Mouse (Mus musculus): ENCODE results near the gene Lcp2. TPM values are rescaled to one million over a fixed set of nuclear protein-coding genes. Genes with fewer than 3 reads are reported as not detected.

Gene Lcp2
- total RNA-seq, 2 experiments from 2014 or later: 2.9 to 4.0 TPM

DNA sequence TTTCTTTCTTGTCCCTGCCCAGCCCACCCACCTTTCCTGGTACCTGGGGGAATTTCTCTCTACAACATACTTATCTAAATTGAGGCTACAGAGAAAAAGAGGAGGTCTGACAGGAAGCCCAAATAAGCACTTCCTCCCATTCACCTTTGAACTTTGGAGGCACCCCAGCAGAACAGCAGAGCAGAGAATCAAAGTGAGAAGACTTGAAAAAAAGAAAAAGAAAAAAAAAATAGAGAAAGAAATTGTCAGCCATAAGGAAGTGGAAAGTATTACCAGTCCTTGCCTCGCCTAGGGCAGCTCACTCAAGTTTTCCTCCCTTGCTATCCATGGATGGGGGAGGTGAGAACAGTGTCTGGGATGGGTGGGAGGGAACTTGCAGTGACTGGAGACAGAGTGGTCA, 3.9 kb upstream of the Lcp2 start:
- DNase-seq (ENCODE audit: low spot score in 2 of 2): no peak

DNA sequence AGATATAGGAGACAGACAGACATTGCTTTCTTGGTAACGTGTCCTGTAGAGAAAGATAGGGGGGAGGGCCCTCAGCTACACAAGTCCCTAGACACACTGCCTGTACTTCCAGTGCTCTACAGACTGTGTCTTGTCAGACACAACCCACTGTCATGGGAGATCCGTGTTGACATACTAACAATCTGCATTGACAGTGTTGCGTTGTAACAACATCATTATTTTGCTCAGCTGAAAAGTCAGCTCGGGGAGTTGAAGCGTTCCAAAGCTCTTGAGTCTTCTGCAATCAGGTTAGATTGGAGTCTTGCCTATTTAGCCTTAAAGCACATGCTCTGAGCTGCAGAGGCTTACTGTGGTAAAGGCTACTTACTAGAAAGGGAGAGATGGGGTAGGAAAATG, 820 bp downstream of the Lcp2 start:
- DNase-seq (ENCODE audit: low spot score in 2 of 2): no peak

DNA sequence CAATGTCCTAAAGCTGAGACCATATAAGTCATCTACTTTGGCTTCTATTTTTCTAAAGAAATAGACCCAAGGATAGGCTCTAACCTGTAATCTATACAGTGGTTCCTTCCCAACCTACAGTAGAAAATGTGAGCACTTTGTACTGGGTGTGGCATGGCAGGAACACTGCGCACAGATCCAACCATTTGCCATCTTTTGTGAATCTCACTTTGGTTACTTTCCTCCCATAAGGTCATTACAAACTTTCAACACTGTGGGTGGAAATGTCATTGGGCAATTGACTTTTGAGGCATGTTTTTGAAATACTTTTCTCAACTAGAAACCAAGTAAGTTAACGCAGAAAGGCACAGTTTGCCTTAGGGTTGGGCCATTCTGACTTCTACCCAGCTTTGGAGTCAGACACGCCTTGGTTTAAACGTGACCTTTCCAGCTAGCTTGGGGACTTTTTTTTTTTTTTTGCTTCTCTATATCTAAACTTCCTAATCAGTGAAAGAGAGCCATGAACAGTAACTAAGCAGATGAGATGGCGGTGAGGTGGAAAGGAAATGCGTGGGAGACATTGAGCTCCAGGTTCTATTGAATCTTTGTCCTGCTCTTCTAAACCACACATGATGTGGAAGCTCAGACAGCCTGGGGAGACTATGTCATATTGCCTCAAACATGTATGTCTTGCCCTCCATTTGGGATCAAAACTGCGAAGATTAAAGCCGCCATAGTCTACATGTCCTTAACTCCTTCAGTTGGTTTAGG, 1.8 kb downstream of the Lcp2 start:
- DNase-seq (ENCODE audit: low spot score in 2 of 2): no peak

DNA sequence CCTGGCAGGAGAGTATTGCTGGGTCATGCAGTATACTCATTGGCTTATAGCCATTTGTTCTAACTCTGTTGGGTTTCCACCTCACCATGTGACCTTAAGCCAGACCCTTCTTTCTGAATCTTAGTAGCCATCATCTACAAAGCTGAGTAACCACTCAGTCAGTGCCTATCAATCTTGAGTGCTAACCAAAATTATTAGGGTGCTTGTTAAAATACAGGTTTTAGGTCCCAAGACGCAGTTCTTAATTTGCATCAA, 2.3 kb downstream of the Lcp2 start:
- DNase-seq (ENCODE audit: low spot score in 2 of 2): no peak

DNA sequence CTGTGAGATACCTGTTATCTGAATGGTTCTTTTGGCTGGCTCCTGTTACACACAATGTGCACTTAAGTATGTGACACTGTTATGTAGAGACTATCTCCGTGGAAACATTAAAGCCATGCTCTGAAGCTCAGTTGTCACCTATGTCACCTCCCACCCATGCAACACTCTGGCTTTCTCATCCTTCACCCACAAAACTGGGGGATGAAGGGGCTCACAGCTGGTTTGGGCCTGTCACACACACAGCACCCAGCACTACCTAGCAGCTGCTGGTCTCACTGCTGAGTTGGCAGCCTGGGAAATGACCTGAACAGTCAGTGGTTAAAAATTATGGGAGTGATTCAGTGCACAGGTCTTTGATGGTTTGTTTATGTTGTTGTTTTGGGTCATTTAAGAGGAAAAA, 3.3 kb downstream of the Lcp2 start:
- no peak for DNase-seq (ENCODE audit: low spot score in 2 of 2)

DNA sequence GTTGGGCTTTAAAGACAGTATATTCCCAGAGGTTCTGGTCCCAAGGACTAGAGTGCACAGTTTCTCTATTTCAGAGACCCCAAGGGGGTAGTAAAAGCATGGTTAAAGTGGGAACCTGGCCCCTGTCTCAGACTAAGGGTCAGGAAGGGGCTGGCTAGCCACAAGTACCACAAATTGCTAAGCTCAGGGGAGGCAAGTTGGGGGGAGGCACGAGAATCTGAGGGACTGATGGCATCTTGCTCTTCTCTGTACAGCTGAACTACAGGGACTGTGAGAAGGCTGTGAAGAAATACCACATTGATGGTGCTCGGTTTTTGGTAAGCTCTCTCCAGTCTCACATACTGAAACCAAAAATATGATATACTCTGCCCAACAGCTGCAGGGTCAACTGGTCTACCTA, 3.9 kb downstream of the Lcp2 start:
- no peak for DNase-seq (ENCODE audit: low spot score in 2 of 2)

DNA sequence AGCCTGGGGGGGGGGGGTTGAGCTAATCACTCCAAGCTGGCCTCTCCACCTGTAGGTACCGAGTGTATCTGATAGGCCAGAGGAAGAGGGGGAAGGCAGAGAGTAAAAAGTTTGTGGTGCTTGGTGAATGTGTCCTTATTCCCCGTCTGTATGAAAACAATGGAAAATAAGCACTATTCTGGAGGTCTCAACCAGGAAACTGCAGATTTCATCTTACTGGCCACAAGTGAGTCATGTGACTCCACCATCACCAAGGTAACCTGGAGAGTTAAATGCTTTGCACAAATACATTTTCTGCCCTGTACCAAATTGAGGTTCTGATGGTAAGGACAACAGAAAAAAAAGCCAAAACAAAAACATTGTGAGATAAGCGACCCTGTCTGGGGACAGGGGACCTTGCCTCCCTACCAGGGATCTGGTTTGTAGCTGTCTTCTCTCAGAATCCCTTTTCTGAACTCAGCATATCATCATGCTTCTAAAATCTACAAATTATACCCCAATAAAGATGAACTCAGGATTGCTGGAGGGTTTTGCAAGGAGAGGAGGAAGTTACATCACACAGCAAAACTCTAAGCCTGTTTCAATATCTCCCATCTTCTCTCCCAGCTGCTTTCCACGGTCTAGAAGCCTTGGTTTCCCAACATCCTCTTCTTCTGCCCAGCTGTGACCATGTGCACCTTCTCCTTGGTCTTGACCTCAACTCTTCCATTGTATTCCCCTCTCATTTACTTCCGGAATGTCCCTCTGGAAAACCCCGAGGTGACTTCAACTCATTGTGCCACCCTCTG, 6.5 kb downstream of the Lcp2 start:
- DNase-seq (ENCODE audit: low spot score in 2 of 2): no peak

DNA sequence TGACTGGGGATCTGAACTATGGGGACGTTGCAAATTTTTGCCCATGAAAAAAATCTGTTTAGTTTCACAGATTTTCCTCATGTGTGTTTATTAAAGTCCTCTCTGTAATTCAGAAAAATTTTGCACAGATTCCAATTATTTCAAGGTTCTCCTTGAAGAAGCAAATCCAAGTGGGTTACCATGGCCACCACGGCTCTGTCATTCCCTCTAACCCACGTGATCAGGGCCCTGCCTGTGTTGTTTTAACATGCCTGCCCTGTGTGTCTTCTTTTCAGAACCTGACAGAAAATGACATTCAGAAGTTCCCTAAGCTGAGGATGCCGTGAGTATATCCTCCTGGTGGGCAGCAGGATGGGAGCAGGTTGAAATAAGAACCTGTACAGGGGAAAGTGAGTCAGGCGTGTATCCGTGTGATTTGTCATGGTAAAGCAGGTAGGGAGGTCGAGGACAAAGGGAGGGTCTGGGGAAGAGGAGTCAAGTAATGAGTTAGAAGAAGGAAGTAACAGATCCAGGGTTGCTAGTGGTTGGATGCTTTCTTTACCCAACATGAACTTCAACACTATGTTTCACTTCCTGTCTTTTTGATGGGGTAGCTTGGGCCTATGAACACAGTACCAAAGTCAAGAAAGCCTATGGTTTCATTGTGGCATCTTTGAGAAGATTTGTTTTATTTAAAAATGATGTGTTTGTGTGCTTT, 7.5 kb downstream of the Lcp2 start:
- no peak for DNase-seq (ENCODE audit: low spot score in 2 of 2)

DNA sequence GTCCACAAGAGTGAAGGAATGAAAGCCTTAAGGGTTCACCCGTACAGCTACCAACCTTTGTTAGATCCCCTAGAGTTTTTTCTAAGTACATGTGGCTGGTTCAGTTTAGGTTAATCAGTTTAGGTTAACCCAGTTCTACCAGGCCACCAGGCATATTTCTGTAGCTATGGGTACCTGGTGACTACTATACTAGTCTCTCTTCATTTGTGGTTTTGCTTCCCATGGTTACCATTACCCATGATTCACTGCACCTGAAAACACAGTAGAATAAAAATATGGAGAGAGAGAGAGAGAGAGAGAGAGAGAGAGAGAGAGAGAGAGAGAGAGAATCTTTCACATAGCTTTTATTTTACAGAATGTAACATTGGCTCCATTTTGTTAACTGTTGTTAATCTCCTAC, 10.0 kb downstream of the Lcp2 start:
- DNase-seq (ENCODE audit: low spot score in 2 of 2): no peak

DNA sequence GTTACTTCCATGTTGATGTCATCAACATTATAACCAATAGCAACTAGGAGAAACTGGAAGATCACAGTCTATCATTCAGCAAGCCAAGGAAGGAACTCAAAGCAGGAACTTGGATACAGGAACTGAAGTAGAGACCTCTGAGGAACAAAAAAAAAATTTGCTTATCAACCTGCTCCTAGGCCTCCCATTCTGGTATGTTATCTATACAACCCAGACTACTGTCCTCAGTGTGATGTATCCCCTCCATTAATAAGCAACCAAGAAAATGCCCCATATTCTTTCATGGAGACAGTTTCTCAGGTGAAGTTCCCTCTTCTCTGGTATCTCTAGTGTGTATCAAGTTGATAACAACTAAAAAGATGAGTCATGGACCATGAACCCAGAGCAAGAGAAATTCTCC, 11.6 kb downstream of the Lcp2 start:
- DNase-seq (ENCODE audit: low spot score in 2 of 2): no peak

DNA sequence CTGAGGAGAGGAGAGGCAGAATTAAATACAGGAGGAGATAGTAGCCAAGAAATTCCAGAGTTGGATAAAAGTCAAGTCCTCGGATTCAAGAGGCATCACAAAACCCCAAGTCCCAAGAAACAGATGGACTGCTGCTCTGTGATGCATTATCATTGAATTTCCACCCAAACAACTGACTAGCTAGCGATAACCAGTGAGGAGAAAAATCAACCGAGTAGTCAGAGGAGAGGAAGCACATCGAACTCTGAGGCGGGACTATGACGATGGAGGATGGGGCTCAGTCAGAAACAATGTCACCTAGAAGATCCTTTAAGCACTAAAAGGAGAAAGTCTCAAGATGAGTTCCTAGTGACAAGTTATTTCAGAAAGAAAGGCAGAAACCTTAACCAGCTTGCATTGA, 12.2 kb downstream of the Lcp2 start:
- no peak for DNase-seq (ENCODE audit: low spot score in 2 of 2)

DNA sequence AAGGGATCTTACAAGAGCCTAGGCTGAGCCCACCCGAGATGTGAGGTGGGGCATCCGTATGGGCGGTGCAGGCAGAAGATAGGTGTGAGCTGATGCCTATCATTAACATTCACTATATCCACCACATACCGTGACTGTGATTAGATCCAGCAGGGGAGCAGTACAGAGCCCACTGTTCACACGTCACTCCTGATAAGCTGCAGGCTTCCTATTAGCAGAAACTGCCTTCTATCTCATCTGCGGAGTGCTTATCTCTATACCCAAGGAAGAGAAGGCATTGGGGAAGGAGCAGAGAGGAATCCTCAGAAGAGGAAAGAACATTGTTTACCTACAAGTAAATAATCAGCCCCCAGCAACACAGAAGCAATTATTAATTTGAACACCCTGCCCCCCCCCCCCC, 15.0 kb downstream of the Lcp2 start:
- no peak for DNase-seq (ENCODE audit: low spot score in 2 of 2)

DNA sequence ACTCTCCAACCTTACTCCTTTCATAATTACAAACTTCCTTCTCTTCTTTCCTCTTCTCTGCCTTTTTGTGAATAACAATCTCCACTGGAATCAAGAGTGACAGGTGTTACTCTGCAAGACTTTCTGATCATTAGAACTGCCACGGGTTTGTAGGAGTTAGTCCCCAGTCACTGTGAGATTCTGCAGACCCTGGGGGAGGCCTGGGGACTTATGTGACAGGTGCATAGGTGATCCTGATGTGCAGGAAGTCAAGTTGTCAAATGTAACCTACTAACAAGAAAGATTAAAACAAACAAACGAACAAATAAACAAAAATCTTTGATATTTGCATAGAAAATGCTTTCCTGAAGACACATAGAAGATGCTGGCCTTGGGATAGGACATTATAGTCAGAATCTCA, 16.5 kb downstream of the Lcp2 start:
- DNase-seq (ENCODE audit: low spot score in 2 of 2): no peak

DNA sequence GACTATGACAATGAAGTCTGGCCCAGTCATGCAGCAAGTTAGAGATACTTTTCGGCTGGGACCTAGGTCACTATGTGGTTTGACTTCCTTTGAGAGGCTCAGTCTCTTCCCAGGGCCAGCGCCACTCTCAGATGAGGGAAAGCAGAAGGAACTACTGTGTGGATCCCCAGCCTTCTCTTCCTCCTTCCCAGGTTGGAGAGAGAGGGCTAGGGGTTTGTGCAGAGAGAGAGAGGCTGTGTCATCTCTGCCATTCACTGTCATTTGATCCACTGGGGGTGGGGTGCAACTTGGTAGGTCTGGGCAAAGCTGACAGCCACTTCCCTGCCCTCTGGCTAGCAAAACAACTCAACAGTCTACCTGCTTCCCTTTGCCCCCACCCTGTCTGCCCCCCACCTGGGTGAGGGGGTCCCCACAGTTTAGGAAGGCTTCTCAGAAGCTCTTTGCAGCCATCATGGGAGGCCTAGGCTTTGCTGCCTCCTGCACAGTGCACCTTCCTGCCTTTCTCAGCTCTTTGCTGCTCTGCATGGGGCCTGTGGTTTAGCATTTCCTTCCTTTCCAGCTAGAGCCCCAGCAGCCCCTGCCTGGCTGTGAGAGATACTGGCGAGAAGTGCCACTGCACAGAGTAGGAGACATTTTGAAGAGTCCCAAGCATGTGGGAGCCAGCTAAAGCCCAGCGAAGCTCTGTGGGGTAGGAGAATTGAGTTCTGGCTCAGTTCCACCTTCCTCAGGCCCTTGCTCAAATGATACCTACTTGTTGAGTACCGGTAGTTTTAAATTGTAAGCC, 17.2 kb downstream of the Lcp2 start:
- DNase-seq (ENCODE audit: low spot score in 2 of 2): no peak

DNA sequence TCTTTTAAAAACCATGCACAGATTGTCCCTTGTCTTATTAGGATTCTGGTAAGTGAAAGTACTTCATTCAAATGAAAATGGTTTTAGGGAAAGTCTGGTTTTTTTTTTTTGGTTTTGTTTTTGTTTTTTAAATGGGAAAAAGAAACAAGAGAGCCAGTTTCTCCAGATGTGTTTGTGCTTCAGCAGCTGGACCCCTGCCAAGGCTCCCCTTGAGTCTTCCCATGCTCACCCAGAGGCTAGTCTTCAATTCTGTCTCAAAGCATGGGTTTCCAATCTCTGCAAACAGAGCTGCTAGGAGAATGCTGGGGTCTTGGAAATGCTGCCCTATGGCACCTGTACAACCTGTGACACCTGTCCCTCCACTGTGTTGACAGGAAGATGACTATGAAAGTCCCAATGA, 23.9 kb downstream of the Lcp2 start:
- DNase-seq (ENCODE audit: low spot score in 2 of 2): no peak

DNA sequence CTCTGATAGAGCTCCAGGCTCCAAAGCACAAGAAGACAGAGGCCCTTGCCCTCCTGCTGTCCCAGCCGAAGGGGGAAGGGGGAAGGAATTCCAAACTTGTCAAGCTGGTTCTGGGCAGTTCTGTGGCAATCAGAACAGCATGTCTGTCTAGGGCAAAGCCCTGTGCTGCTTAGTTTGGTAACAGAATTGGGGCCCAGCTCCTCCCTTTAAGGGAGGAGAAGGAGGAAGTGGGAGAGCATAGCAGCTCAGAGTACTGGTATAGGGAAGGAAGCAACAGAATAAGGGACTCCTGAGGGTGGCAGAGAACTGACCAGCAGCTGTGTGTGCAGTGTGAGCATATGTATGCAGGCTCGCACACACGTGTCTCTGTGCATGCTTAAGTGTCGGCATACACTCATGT, 25.6 kb downstream of the Lcp2 start:
- no peak for DNase-seq (ENCODE audit: low spot score in 2 of 2)

DNA sequence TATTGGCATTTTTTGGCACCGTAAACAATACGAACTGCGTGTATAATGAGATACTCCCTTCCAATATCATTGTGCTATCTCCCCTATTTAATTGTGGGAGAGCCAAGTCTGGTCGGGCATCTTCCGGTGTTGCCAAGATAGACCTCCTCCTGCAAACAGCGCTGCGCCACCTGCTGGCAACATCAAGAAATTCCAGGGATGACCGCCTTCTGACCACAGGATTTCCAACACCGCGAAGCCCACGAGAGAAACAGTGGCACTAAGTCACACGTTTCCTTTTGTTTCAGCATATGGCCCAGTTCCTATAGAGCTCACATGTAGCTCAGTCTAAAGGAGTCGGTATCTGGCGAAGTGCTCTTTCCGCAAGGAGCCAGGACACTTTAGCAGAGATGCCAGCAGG, 27.1 kb downstream of the Lcp2 start:
- DNase-seq (ENCODE audit: low spot score in 2 of 2): peak; percentile 63 to 74

DNA sequence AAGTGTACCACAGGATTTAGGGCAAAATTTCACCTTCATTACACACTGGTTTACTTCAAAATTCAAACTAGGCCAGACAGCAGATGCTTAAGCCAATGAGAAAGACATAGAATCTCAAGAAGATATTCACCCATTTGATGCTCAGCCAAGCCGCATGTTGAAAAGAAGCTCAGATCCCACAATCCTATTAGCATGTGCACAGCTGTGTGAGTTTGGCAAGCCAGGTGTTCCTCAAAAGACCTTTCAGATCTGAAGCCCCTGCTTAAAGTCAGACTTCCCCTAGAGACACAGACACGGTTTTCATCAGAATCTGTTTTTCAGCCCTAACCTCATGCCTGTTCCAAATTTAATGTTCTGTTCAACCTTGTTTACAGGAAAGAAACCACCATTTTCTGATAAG, 31.1 kb downstream of the Lcp2 start:
- no peak for DNase-seq (ENCODE audit: low spot score in 2 of 2)

DNA sequence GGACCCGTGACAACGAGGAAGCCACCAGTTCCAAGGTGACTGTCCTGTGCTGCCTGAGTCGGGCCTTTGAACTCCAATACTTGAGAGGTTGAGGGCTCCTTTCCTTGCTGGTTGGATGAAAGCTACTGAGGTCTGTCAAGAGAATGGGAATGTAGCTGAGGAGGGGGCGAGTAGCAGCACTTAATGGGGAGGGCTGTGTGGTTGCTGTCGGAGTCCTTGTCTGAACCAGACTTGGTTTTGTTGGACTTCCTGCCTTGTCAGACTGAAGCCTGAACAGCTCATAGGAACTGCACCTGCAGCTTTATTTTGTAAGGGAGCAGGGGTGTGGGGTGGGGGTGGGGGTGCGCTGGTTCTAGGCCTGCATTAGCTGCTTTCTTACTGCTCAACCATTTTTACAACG, 31.9 kb downstream of the Lcp2 start:
- no peak for DNase-seq (ENCODE audit: low spot score in 2 of 2)

DNA sequence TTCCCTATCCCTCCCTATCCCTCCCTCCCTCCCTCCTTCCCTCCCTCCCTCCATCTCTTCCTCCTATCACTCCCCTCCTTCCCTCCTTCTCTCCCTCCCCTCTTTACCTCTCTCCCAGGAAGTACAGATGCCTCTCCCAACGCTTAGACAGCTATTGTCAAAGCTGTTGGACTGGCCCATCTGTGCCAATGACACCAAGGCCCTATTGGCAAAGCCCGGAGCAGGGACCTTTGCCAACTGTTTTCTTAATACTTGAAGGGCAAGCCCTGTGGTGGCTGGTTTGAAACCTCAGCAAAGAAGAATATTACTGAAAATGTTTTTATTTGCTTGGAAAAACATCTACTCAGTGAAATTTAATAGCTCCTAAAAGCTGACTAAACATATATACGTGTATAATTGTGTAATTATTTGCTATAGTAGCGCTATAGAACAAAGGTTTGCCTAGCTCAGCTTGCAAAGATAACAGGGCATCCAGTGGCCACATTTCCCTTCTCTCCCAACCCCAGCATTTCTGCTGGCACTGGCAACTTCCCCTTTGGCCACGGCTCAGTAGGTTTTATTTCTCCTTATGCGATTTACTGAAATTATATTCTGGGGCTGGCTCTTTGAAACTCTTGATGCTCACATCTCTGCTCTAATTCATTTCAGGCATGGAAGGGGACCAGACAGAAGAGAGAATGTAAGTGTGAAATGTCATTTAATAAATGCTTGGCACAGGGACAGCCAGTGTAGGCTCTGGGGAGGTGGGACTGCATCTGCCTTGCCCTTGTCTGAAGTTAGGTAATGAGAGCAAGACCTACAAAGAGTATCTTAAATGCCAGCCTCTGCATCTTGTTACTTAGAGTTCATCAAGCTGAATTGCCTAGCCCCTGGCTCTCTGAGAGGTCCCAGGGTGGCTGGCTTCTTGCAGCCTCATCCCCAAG, 33.1 kb downstream of the Lcp2 start:
- DNase-seq (ENCODE audit: low spot score in 2 of 2): no peak

DNA sequence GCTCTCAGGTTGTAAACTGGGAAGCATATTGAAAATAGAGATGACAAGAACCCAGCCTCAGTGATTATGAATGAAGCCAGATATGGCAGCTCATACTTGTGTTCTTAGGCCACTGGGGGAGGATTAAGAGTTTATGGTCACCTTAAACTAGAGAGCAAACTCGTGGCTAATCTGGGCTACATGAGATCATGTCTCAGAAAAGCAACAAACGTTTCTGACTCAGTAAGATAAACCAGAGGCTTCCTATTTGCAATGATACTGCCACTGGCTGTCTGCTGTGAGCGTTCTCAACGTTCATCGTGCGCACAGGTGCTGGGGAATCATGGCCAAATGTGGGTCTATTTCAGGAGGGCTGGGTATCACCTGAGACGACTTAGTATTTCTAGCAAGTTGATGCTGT, 37.1 kb downstream of the Lcp2 start:
- DNase-seq (ENCODE audit: low spot score in 2 of 2): no peak

All from left cerebral cortex, adult 18-20 months (tissue).